Mouse (Mus musculus) bone marrow, adult 2 months (tissue): ENCODE data around the gene Lipe.

Experiments used
- CTCF ChIP-seq: fragments of 200-500 bp; IDR thresholded peaks from 2 replicates; pipeline ENCODE4 v1.5.1; 2011; ENCODE audit warnings: low read length, control low read depth; ENCODE audit not compliant: control insufficient read depth, insufficient read depth
- POLR2A ChIP-seq: fragments of 200-500 bp; IDR thresholded peaks from 2 replicates; pipeline ENCODE4 v1.6.1; 2011; ENCODE audit warnings: low read depth, mild to moderate bottlenecking, control low read depth, low read length, borderline replicate concordance; ENCODE audit not compliant: control insufficient read depth

DNA sequence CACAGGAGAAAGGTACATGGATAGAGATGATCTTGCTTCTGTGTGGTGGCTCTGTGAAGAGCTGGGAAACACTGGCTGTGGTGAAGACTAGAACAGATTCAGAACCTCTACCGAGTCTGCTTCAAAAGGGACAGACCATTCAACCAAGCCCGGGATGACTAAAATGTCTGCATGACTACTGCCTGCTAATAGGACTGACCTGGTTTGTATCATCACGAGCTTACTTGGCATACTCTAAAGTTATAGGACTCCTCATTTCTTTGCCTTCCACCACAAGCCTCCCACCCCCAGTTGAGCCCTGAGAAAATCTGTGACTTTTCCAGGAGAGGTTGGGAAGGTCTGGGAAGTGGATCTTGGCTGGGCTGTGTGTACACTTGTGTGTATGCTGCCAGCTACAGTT, 13.4 kb upstream of the Lipe start:
- TF ChIP-seq POLR2A, result no peak
- TF ChIP-seq CTCF, result no peak
